Mouse (Mus musculus) stomach, postnatal 0 days (tissue): ENCODE measurements around the gene Irx3.

Source experiments
- CTCF ChIP-seq: IDR thresholded peaks from 2 replicates; pipeline ENCODE4 v1.5.1; 2016; ENCODE audit warnings: antibody characterized with exemption, low read depth, mild to moderate bottlenecking, moderate library complexity
- EP300 ChIP-seq: optimal IDR thresholded peaks from 2 replicates; pipeline ENCODE3; 2016; ENCODE audit warnings: antibody characterized with exemption

- TF ChIP-seq CTCF: no peak
- no peak for TF ChIP-seq EP300
Observed at GRCm38 (mm10) chr8:91765411-91766034, 36.3 kb downstream of the Irx3 start.
